Mouse (Mus musculus) intestine, embryonic 14.5 days (tissue): ENCODE results near the gene Atxn3. TPM values are rescaled to one million over a fixed set of nuclear protein-coding genes. Genes with fewer than 3 reads are reported as not detected.

ENCODE experiments used
- ATAC-seq: fragments of 200-750 bp; cut with Nextera tagmentation; replicated peaks from 2 replicates; pipeline ENCODE4 v1.8.0; 2017; ENCODE audit warnings: low read depth, moderate number of reproducible peaks, moderate TSS enrichment, moderate library complexity; ENCODE audit not compliant: low FRiP score, low TSS enrichment
- DNase-seq: peaks from one replicate; pipeline ENCODE4 v3.0.0-alpha.2; 2018; ENCODE audit warnings: low spot score
- H3K27ac ChIP-seq: fragments of 300-500 bp; sonication (generic); 2 replicates; pipeline ENCODE4 v1.5.1; 2014; ENCODE audit warnings: low read depth, mild to moderate bottlenecking, control low read depth
- H3K27me3 ChIP-seq: fragments of 300-500 bp; sonication (generic); replicated peaks from 2 replicates; pipeline ENCODE4 v1.6.1; 2014; ENCODE audit warnings: low read length, control low read depth; ENCODE audit not compliant: control insufficient read depth, insufficient read depth
- H3K36me3 ChIP-seq: fragments of 300-500 bp; sonication (generic); 2 replicates; pipeline ENCODE4 v1.6.1; 2014; ENCODE audit warnings: low read length, control low read depth; ENCODE audit not compliant: control insufficient read depth, insufficient read depth
- H3K4me1 ChIP-seq: fragments of 300-500 bp; sonication (generic); replicated peaks from 2 replicates; pipeline ENCODE4 v1.6.1; 2014; ENCODE audit warnings: low read length, control low read depth, mixed read lengths; ENCODE audit not compliant: control insufficient read depth, insufficient read depth
- H3K4me2 ChIP-seq: fragments of 300-500 bp; sonication (generic); 2 replicates; pipeline ENCODE4 v1.6.1; 2014; ENCODE audit warnings: low read length
- H3K4me3 ChIP-seq: fragments of 300-500 bp; sonication (generic); 2 replicates; pipeline ENCODE4 v1.5.1; 2014; ENCODE audit warnings: low read depth, low read length, control low read depth, mixed read lengths
- H3K9ac ChIP-seq: fragments of 300-500 bp; sonication (generic); 2 replicates; pipeline ENCODE4 v1.6.1; 2014; ENCODE audit warnings: mild to moderate bottlenecking, low read length
- H3K9me3 ChIP-seq: fragments of 300-500 bp; sonication (generic); 2 replicates; pipeline ENCODE4 v1.6.1; 2016; ENCODE audit warnings: low read length, control low read depth; ENCODE audit not compliant: control insufficient read depth
- WGBS: fragments of 180-500 bp; shearing (Covaris S2); extraction: QIAGEN DNeasy Blood & Tissue Kit; methylation state at CpG from one replicate; pipeline ENCODE4 v1.1.7; 2014; 5-methylcytosine and 5-hydroxymethylcytosine counted together
- polyA plus RNA-seq: library from polyadenylated mRNA; unstranded; fragments of >200 nt; fragmentation: Nextera tagmentation; extraction: Ambion mirVana; gene quantifications from 2 replicates; pipeline ENCODE4 v1.2.1, GENCODE M21; 2014

Gene Atxn3
- polyA plus RNA-seq, 1 experiment from 2014 or later, result 14.3 TPM

DNA sequence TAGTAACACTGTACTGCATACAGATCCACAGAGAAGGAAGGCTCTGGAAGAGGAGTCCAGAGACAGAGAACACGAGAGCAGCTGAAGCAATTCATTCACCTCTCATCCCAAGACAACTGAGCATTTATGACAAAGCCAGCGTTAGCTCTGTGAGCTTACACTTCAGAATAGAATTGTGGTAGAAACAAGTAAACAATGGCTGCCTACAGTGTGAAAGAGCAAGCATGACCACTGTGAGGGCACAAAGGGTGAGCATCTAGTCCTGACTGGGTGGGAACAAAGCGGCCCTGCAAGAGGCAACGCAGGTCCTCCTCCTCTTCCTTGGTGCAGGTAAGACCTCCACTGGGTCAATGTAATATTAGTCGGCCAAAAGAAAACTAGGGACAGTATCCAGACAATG, 67.0 kb downstream of the Atxn3 start:
- H3K36me3 ChIP-seq, result peaks cover 67% of the 10 kb centered on the region
- H3K27ac ChIP-seq, result no peak overlapping the region

GRCm38 (mm10) chr12:101889351-101889750, 68.7 kb downstream of the Atxn3 start:
- Histone ChIP-seq H3K27me3 (no peaks in the 10 kb centered on the region), H3K4me1 (no peaks in the 10 kb centered on the region), H3K9me3 (no peaks in the 10 kb centered on the region), H3K9ac (no peak overlapping the region), H3K36me3 (peaks cover 79% of the 10 kb centered on the region), H3K27ac (no peak overlapping the region), H3K4me3 (no peak overlapping the region), H3K4me2 (no peak overlapping the region)
- 94% methylated on average over 3 of the region's 3 CpGs for WGBS
- no peak for DNase-seq
- peak; percentile 47; the same call in 1 of the 2 replicates for ATAC-seq

More for the DNA sequence above, 67.0 kb downstream of the Atxn3 start:
- Histone ChIP-seq H3K4me1 (no peaks in the 10 kb centered on the region), H3K9ac (no peak overlapping the region), H3K4me3 (no peak overlapping the region), H3K4me2 (no peak overlapping the region), H3K27me3 (no peaks in the 10 kb centered on the region), H3K9me3 (no peaks in the 10 kb centered on the region)
- DNase-seq, result no peak
- WGBS, result 89% methylated on average over 5 of the region's 5 CpGs
- ATAC-seq, result no peak

DNA sequence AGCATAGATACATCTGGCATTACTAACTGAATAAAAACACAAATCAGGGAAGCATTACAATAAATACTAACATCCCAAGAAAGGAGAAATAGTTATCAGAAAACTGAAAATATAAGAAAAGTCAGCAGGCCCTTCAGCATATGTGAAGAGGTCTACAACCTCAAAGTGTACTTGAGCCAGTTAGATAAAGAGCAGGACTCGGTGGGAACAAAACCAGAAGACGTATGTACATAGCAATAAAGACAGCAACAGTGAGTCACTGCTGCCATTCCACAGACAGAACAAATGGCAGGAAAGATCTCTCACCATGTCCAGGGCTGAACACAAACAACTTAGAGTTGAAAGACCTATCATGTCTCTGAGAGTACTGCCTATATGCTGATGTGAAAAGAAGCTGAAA, 69.7 kb downstream of the Atxn3 start:
- 85% methylated on average over 2 of the region's 2 CpGs for WGBS

DNA sequence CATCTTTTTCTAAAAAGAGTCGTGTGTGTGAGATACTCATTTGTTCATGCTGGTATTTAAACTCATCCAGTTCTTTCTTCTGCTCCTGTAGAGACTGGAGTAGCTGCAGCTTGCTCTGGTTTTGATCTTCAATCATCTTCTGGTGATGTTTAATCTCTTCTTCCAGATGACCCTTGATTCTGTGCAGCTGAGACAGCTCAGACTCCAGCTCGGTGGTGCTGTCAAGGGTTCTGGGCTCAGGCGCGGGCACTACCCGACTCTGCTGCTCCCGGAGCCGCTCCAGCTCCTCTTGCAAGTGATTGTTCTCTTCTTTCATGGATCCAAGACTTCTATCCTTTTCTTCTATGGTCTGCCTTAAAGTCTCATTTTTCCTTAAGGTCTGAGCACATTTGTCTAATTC, 73.1 kb downstream of the Atxn3 start:
- Histone ChIP-seq H3K4me2 (no peak overlapping the region), H3K9me3 (no peaks in the 10 kb centered on the region), H3K27me3 (no peaks in the 10 kb centered on the region), H3K36me3 (peaks cover 70% of the 10 kb centered on the region), H3K27ac (no peak overlapping the region), H3K9ac (no peak overlapping the region), H3K4me3 (no peak overlapping the region), H3K4me1 (no peaks in the 10 kb centered on the region)
- WGBS, result 93% methylated on average over 7 of the region's 7 CpGs
- DNase-seq (no peak), ATAC-seq (no peak)

More for the DNA sequence above, 69.7 kb downstream of the Atxn3 start:
- Histone ChIP-seq H3K27me3 (no peaks in the 10 kb centered on the region), H3K4me1 (no peaks in the 10 kb centered on the region), H3K36me3 (peaks cover 79% of the 10 kb centered on the region), H3K4me3 (no peak overlapping the region), H3K9me3 (no peaks in the 10 kb centered on the region), H3K27ac (no peak overlapping the region), H3K4me2 (no peak overlapping the region), H3K9ac (no peak overlapping the region)
- ATAC-seq (no peak), DNase-seq (no peak)

GRCm38 (mm10) chr12:101876374-101876773, 81.7 kb downstream of the Atxn3 start:
- H3K36me3 ChIP-seq, result peaks cover 78% of the 10 kb centered on the region
- H3K27ac ChIP-seq, result no peak overlapping the region
- no peak overlapping the region for H3K9ac ChIP-seq
- no peak overlapping the region for H3K4me3 ChIP-seq
- H3K9me3 ChIP-seq, result no peaks in the 10 kb centered on the region
- ATAC-seq (no peak), DNase-seq (no peak)
- WGBS, result 92% methylated on average over 2 of the region's 2 CpGs
- no peaks in the 10 kb centered on the region for H3K4me1 ChIP-seq
- H3K4me2 ChIP-seq, result no peak overlapping the region
- H3K27me3 ChIP-seq, result no peaks in the 10 kb centered on the region

DNA sequence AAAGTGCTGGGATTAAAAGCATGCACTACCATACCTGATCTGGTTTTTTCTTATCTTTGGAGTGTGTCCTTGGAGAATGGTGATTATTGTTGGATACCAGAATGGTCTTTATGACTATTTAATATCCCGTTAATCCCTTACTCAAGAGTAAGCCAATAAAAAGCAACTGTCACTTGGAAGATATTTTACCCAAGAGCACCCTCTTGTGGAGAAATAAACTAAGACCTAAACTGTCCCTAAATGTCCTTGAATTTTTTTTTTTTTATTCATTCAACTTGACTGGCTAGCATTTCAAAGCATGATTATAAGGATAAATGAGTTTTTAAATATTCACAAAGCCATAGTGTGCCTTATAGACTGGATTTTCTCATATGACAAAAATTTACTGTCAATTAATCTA, 82.9 kb downstream of the Atxn3 start:
- ATAC-seq, result no peak
- no peak overlapping the region for H3K9ac ChIP-seq
- no peak overlapping the region for H3K4me3 ChIP-seq
- no peak for DNase-seq
- no peaks in the 10 kb centered on the region for H3K9me3 ChIP-seq
- peaks cover 72% of the 10 kb centered on the region for H3K36me3 ChIP-seq
- H3K4me1 ChIP-seq, result no peaks in the 10 kb centered on the region
- no peak overlapping the region for H3K4me2 ChIP-seq
- 78% methylated on average over 1 of the region's 1 CpGs for WGBS
- no peaks in the 10 kb centered on the region for H3K27me3 ChIP-seq
- H3K27ac ChIP-seq, result no peak overlapping the region

Other genes with a start within 250 kb of the Atxn3 start
- 1.8 TPM in 2 replicates for gene Tc2n, start 239.7 kb downstream of the Atxn3 start, polyA plus RNA-seq
- gene Fbln5, start 139.2 kb downstream of the Atxn3 start, polyA plus RNA-seq, result 42.4 and 44.0 TPM in 2 replicates
- gene Trip11, start 45.0 kb downstream of the Atxn3 start, polyA plus RNA-seq, result 25.9 and 26.8 TPM in 2 replicates
- 31.3 and 32.5 TPM in 2 replicates for gene Cpsf2, start 17.7 kb upstream of the Atxn3 start, polyA plus RNA-seq
- gene Slc24a4, start 170.5 kb upstream of the Atxn3 start, polyA plus RNA-seq, result 0.62 and 0.75 TPM in 2 replicates